Mouse (Mus musculus): Measurements from ENCODE around the gene Rnase11. TPM values are rescaled to one million over a fixed set of nuclear protein-coding genes. Genes with fewer than 3 reads are reported as not detected.

The Rnase11 gene
- total and polyA plus RNA-seq, 2 experiments from 2014 or later = not detected

- Histone ChIP-seq H3K27ac (ENCODE audit: low read depth, low read length) (no peak overlapping the region), H3K9ac (no peak overlapping the region), H3K27me3 (ENCODE audit: insufficient read depth, low read length) (no peaks in the 10 kb centered on the region), H3K36me3 (ENCODE audit: insufficient read depth) (no peaks in the 10 kb centered on the region), H3K4me3 (ENCODE audit: low read depth, low read length) (no peak overlapping the region), H3K4me2 (ENCODE audit: low read depth) (no peak overlapping the region), H3K9me3 (ENCODE audit: low read length) (no peaks in the 10 kb centered on the region), H3K4me1 (ENCODE audit: insufficient read depth) (no peaks in the 10 kb centered on the region)
- 29% methylated on average over 13 of the region's 13 CpGs for WGBS
- DNase-seq = no peak
- no peak for TF ChIP-seq CTCF (IDR thresholded peaks at IDR 0.05; ENCODE audit: low read depth)
- no peak for ATAC-seq
Measured at GRCm38 (mm10) chr14:51054243-51055237, 4.6 kb upstream of the Rnase11 start.

- no peaks in the 10 kb centered on the region for H3K4me1 ChIP-seq (ENCODE audit: insufficient read depth)
- no peaks in the 10 kb centered on the region for H3K27me3 ChIP-seq (ENCODE audit: insufficient read depth, low read length)
- no peaks in the 10 kb centered on the region for H3K36me3 ChIP-seq (ENCODE audit: insufficient read depth)
- 46% methylated on average over 5 of the region's 5 CpGs for WGBS
- DNase-seq (no peak), ATAC-seq (no peak)
- H3K9ac ChIP-seq = no peak overlapping the region
- H3K9me3 ChIP-seq (ENCODE audit: low read length) = no peaks in the 10 kb centered on the region
- no peak for TF ChIP-seq CTCF (IDR thresholded peaks at IDR 0.05; ENCODE audit: low read depth)
- H3K4me3 ChIP-seq (ENCODE audit: low read depth, low read length) = no peak overlapping the region
- no peak overlapping the region for H3K4me2 ChIP-seq (ENCODE audit: low read depth)
- H3K27ac ChIP-seq (ENCODE audit: low read depth, low read length) = no peak overlapping the region
Measured at GRCm38 (mm10) chr14:51053176-51053575, 3.2 kb upstream of the Rnase11 start.

GRCm38 (mm10) chr14:51051941-51052340 is 2.0 kb upstream of the Rnase11 start:
- WGBS = 46% methylated on average over 5 of the region's 5 CpGs
- no peak for ATAC-seq

GRCm38 (mm10) chr14:51047846-51048245 is 2.1 kb downstream of the Rnase11 start:
- TF ChIP-seq CTCF (IDR thresholded peaks at IDR 0.05; ENCODE audit: low read depth) = no peak
- Histone ChIP-seq H3K4me3 (ENCODE audit: low read depth, low read length) (no peak overlapping the region), H3K9ac (no peak overlapping the region), H3K9me3 (ENCODE audit: low read length) (no peaks in the 10 kb centered on the region), H3K27me3 (ENCODE audit: insufficient read depth, low read length) (no peaks in the 10 kb centered on the region), H3K36me3 (ENCODE audit: insufficient read depth) (no peaks in the 10 kb centered on the region), H3K4me1 (ENCODE audit: insufficient read depth) (no peaks in the 10 kb centered on the region), H3K4me2 (ENCODE audit: low read depth) (no peak overlapping the region), H3K27ac (ENCODE audit: low read depth, low read length) (no peak overlapping the region)
- DNase-seq (no peak), ATAC-seq (no peak)
- WGBS = 73% methylated on average over 5 of the region's 5 CpGs

More at GRCm38 (mm10) chr14:51051941-51052340, 2.0 kb upstream of the Rnase11 start:
- Histone ChIP-seq H3K4me2 (ENCODE audit: low read depth) (no peak overlapping the region), H3K27ac (ENCODE audit: low read depth, low read length) (no peak overlapping the region), H3K4me3 (ENCODE audit: low read depth, low read length) (no peak overlapping the region), H3K4me1 (ENCODE audit: insufficient read depth) (no peaks in the 10 kb centered on the region), H3K9me3 (ENCODE audit: low read length) (no peaks in the 10 kb centered on the region), H3K27me3 (ENCODE audit: insufficient read depth, low read length) (no peaks in the 10 kb centered on the region), H3K36me3 (ENCODE audit: insufficient read depth) (no peaks in the 10 kb centered on the region), H3K9ac (no peak overlapping the region)
- DNase-seq = no peak
- TF ChIP-seq CTCF (IDR thresholded peaks at IDR 0.05; ENCODE audit: low read depth) = no peak

GRCm38 (mm10) chr14:51041769-51042168 is 8.2 kb downstream of the Rnase11 start, which contains the start of gene Rnase9:
Rnase9 (minus strand) TSS chr14:51041869.
- DNase-seq (no peak), ATAC-seq (no peak)
- Histone ChIP-seq H3K4me2 (ENCODE audit: low read depth) (no peak within 1 kb of the TSS), H3K9ac (no peak within 1 kb of the TSS), H3K27ac (ENCODE audit: low read depth, low read length) (no peak within 1 kb of the TSS), H3K27me3 (ENCODE audit: insufficient read depth, low read length) (no peaks in the 10 kb centered on the region), H3K36me3 (ENCODE audit: insufficient read depth) (no peaks in the 10 kb centered on the region), H3K9me3 (ENCODE audit: low read length) (no peaks in the 10 kb centered on the region), H3K4me1 (ENCODE audit: insufficient read depth) (no peaks in the 10 kb centered on the region), H3K4me3 (ENCODE audit: low read depth, low read length) (no peak within 1 kb of the TSS)
- WGBS = 63% methylated on average over 6 of the region's 6 CpGs
- no peak for TF ChIP-seq CTCF (IDR thresholded peaks at IDR 0.05; ENCODE audit: low read depth)

GRCm38 (mm10) chr14:51036214-51036613 is 13.7 kb downstream of the Rnase11 start:
- 81% methylated on average over 4 of the region's 4 CpGs for WGBS
- no peak for ATAC-seq

GRCm38 (mm10) chr14:51035206-51035605 is 14.8 kb downstream of the Rnase11 start:
- Histone ChIP-seq H3K4me2 (ENCODE audit: low read depth) (no peak overlapping the region), H3K4me1 (ENCODE audit: insufficient read depth) (no peaks in the 10 kb centered on the region), H3K27me3 (ENCODE audit: insufficient read depth, low read length) (no peaks in the 10 kb centered on the region), H3K4me3 (ENCODE audit: low read depth, low read length) (no peak overlapping the region), H3K9ac (no peak overlapping the region), H3K9me3 (ENCODE audit: low read length) (no peaks in the 10 kb centered on the region), H3K27ac (ENCODE audit: low read depth, low read length) (no peak overlapping the region), H3K36me3 (ENCODE audit: insufficient read depth) (no peaks in the 10 kb centered on the region)
- no peak for ATAC-seq
- no peak for DNase-seq
- TF ChIP-seq CTCF (IDR thresholded peaks at IDR 0.05; ENCODE audit: low read depth) = no peak
- 59% methylated on average over 1 of the region's 1 CpGs for WGBS

More at GRCm38 (mm10) chr14:51036214-51036613, 13.7 kb downstream of the Rnase11 start:
- no peak overlapping the region for H3K4me3 ChIP-seq (ENCODE audit: low read depth, low read length)
- no peak for DNase-seq
- H3K4me1 ChIP-seq (ENCODE audit: insufficient read depth) = no peaks in the 10 kb centered on the region
- no peak for TF ChIP-seq CTCF (IDR thresholded peaks at IDR 0.05; ENCODE audit: low read depth)
- no peak overlapping the region for H3K4me2 ChIP-seq (ENCODE audit: low read depth)
- no peaks in the 10 kb centered on the region for H3K36me3 ChIP-seq (ENCODE audit: insufficient read depth)
- H3K9me3 ChIP-seq (ENCODE audit: low read length) = no peaks in the 10 kb centered on the region
- no peak overlapping the region for H3K27ac ChIP-seq (ENCODE audit: low read depth, low read length)
- no peak overlapping the region for H3K9ac ChIP-seq
- H3K27me3 ChIP-seq (ENCODE audit: insufficient read depth, low read length) = no peaks in the 10 kb centered on the region
